Mouse (Mus musculus): ENCODE data around the gene Prss22. TPM values are rescaled to one million over a fixed set of nuclear protein-coding genes. Genes with fewer than 3 reads are reported as not detected.

Gene Prss22
- polyA plus RNA-seq (2015; fragmentation: Nextera tagmentation; extraction: Ambion mirVana): not detected in 2 replicates

DNA sequence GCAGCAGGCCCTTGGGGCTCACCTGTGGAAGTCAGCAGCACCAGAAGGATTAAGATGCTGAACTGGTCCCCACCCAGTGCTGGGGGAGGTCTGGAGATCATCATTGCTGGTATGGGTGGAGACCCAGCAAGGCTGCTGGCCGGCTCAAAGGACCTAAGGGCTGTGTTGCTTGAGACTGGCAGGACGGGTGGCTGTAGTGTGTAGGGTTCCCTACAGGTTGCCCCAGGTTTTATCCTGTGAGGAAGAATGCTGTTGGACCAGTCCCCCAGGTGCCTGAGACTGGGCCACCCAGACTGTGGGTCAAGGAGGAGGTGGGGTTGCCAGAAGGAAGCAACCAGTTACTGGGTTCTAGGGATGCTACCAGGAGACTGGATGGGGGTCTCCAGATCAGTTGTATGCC, at the start of gene Prss22:
Gene Prss22, minus strand, starts transcription at position 200 of the 400 bp plus-strand sequence.
- ATAC-seq (ENCODE audit: low read depth): no peak
- Histone ChIP-seq H3K4me3 (no peak within 1 kb of the TSS), H3K36me3 (no peaks in the 10 kb centered on the region), H3K27me3 (no peaks in the 10 kb centered on the region), H3K27ac (replicated peaks) (no peak within 1 kb of the TSS), H3K9me3 (no peaks in the 10 kb centered on the region), H3K4me2 (no peak within 1 kb of the TSS), H3K9ac (no peak within 1 kb of the TSS), H3K4me1 (replicated peaks) (peaks cover 9% of the 10 kb centered on the region; the same call in 1 of the 2 replicates)
- 69% methylated on average over 2 of the region's 2 CpGs for WGBS

DNA sequence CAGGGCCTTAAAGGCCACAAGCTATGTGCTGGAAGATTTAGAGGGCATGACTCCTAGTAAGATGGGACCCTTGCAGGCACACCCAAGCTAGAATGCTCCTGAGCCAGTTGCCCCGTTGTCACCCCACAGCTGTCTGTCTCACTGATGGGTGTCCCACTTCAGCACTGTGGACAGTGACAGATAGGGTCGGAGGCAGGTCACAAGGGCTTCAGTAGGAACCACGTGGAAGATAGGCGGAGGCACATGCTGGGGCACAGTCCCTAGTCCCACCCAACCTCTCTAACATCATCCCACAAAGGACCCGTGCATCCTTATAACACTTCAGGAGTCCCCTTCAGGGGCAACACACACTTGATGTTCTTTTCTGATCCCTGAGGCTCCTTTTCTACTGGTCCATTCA, 48.1 kb upstream of the Prss22 start:
- Histone ChIP-seq H3K4me2 (no peak overlapping the region), H3K36me3 (peaks cover 48% of the 10 kb centered on the region), H3K27ac (replicated peaks) (no peak overlapping the region), H3K4me3 (no peak overlapping the region), H3K9ac (no peak overlapping the region), H3K4me1 (replicated peaks) (no peaks in the 10 kb centered on the region), H3K27me3 (no peaks in the 10 kb centered on the region), H3K9me3 (no peaks in the 10 kb centered on the region)
- ATAC-seq (ENCODE audit: low read depth): no peak
- WGBS: 44% methylated on average over 5 of the region's 5 CpGs

DNA sequence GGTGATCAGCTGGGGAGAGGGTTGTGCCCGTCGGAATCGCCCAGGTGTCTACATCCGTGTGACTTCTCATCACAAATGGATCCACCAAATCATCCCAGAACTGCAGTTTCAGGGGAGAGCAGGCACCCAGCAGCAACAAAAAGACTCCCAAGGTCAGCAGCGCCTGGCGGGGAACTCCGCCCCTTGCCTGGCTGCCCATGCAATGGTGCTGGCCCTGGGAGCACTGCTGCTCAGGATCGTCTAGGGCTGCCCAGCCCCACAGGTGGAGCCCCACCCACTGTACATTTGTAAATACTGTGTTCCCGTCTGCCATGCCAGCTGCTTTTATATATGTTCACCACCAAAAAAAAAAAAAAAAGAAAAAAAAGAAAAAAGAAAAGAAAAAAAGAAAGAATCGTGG, 47.7 kb upstream of the Prss22 start:
- no peak for ATAC-seq (ENCODE audit: low read depth)
- no peak overlapping the region for H3K27ac ChIP-seq (replicated peaks)
- 79% methylated on average over 10 of the region's 10 CpGs for WGBS

DNA sequence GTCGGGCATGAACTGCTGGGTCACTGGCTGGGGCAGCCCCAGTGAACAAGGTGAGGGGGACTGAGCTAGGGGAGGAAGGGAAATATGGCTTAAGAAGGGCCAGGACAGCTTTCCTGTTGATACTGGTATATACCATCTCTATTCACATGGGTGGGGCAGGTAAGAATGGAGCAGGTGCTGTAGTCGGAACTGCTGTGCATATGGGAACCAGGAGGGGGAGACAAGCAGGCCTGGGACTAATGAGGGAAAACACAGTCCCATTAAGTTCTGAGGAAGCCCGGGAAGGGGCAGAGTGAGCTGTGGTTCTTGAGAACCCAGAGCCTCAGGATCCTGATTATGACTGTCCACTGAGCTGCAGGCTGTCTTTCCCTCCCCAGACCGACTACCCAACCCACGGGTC, 46.6 kb upstream of the Prss22 start:
- Histone ChIP-seq H3K9me3 (no peaks in the 10 kb centered on the region), H3K27ac (replicated peaks) (no peak overlapping the region), H3K9ac (no peak overlapping the region), H3K4me1 (replicated peaks) (no peaks in the 10 kb centered on the region), H3K27me3 (no peaks in the 10 kb centered on the region), H3K36me3 (peaks cover 35% of the 10 kb centered on the region), H3K4me2 (no peak overlapping the region), H3K4me3 (no peak overlapping the region)
- no peak for ATAC-seq (ENCODE audit: low read depth)
- 61% methylated on average over 5 of the region's 5 CpGs for WGBS

More for the DNA sequence above, 47.7 kb upstream of the Prss22 start:
- no peak overlapping the region for H3K4me3 ChIP-seq
- H3K9ac ChIP-seq: no peak overlapping the region
- no peaks in the 10 kb centered on the region for H3K27me3 ChIP-seq
- H3K9me3 ChIP-seq: no peaks in the 10 kb centered on the region
- no peaks in the 10 kb centered on the region for H3K4me1 ChIP-seq (replicated peaks)
- H3K4me2 ChIP-seq: no peak overlapping the region
- H3K36me3 ChIP-seq: peaks cover 44% of the 10 kb centered on the region

DNA sequence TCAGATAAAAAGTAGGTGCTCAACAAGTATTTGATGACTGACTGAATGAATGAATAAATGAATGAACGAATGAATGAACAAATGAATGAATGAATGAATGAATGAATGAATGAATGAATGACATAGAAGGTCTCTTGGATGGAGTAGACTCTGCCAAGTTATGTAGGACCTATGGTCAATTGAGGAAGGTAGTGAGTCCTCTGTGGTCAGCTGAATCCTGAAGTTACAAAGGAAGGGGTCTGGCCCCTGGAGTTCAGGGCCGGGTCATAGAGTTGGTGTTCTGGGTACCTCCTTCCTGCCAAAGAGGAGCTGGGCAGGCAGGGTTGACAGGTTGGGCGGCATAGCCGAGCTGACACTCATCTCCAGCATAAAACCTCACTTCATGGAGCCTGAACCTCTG, 39.9 kb upstream of the Prss22 start, which contains the start of gene Prss27:
Gene Prss27, plus strand, starts transcription at position 301 of the 400 bp plus-strand sequence.
- Histone ChIP-seq H3K36me3 (no peaks in the 10 kb centered on the region), H3K9me3 (no peaks in the 10 kb centered on the region), H3K9ac (no peak within 1 kb of the TSS), H3K27ac (replicated peaks) (no peak within 1 kb of the TSS), H3K4me3 (no peak within 1 kb of the TSS), H3K27me3 (no peaks in the 10 kb centered on the region), H3K4me1 (replicated peaks) (no peaks in the 10 kb centered on the region), H3K4me2 (no peak within 1 kb of the TSS)
- 77% methylated on average over 4 of the region's 4 CpGs for WGBS
- no peak for ATAC-seq (ENCODE audit: low read depth)

DNA sequence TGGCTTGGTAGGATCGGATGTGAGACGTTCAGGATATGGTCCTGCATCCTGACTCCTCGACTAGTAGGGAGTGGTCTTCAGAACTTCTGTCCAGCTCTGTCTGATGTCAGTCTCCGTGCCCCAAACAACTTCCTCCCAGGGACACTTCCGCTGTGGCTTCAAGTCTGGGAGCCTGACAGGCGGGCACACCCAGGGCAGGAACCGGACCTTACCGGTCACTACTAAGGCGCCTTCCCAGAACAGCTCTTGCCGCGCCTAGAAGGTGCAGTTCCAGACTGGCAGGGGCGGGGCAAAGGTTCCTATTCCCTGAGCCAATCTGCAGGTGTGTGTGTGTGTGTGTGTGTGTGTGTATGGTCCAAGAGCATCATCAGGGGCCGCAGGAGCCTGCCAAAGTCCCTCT, 39.5 kb upstream of the Prss22 start:
- Histone ChIP-seq H3K9ac (no peak overlapping the region), H3K27me3 (no peaks in the 10 kb centered on the region), H3K36me3 (no peaks in the 10 kb centered on the region), H3K4me3 (no peak overlapping the region), H3K4me2 (no peak overlapping the region), H3K9me3 (no peaks in the 10 kb centered on the region), H3K4me1 (replicated peaks) (no peaks in the 10 kb centered on the region), H3K27ac (replicated peaks) (no peak overlapping the region)
- 85% methylated on average over 13 of the region's 13 CpGs for WGBS
- no peak for ATAC-seq (ENCODE audit: low read depth)

DNA sequence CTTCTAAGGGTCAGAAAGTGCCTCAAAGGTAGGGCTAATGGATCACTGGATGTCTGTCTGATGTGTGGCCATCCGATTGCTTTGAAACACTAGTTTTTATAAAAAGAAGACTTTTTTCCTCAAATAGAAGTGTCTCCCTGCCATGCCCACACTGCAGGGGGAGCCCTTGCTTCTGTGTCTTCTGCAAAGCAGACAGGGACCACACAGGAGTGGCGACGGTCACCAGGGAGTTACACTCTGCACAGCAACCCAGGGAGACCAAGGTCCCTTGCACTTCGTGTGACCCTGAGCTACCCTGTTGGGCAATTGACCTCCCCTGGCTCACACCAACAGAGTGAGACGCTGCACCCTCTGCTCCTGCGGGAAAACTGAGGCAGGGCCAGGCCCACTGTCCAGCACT, 39.1 kb upstream of the Prss22 start:
- 76% methylated on average over 6 of the region's 6 CpGs for WGBS
- Histone ChIP-seq H3K4me3 (no peak overlapping the region), H3K27ac (replicated peaks) (no peak overlapping the region), H3K9me3 (no peaks in the 10 kb centered on the region), H3K27me3 (no peaks in the 10 kb centered on the region), H3K4me2 (no peak overlapping the region), H3K4me1 (replicated peaks) (no peaks in the 10 kb centered on the region), H3K36me3 (no peaks in the 10 kb centered on the region), H3K9ac (no peak overlapping the region)
- ATAC-seq (ENCODE audit: low read depth): no peak

DNA sequence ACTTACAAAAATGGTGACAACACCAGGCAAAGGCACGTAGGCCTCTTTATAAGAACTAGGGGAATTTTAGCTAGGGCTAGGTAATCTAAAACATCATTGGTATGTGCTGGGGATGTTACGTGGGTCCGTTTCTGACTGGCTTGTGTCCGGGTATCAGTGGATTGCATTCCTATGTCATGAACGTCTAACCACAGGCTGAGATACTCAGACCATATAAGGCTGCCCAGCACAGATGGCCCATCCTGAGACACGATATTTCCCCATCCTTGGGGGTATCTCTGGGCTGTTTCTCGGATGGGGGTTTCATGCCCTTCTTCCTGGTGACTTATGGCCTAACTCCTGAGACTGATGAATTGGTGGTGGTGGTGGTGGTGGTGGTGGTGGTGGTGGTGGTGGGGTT, 37.2 kb upstream of the Prss22 start:
- Histone ChIP-seq H3K4me1 (replicated peaks) (no peaks in the 10 kb centered on the region), H3K36me3 (no peaks in the 10 kb centered on the region), H3K27me3 (no peaks in the 10 kb centered on the region), H3K9ac (no peak overlapping the region), H3K4me3 (no peak overlapping the region), H3K27ac (replicated peaks) (no peak overlapping the region), H3K9me3 (no peaks in the 10 kb centered on the region), H3K4me2 (no peak overlapping the region)
- 87% methylated on average over 7 of the region's 7 CpGs for WGBS
- ATAC-seq (ENCODE audit: low read depth): no peak

DNA sequence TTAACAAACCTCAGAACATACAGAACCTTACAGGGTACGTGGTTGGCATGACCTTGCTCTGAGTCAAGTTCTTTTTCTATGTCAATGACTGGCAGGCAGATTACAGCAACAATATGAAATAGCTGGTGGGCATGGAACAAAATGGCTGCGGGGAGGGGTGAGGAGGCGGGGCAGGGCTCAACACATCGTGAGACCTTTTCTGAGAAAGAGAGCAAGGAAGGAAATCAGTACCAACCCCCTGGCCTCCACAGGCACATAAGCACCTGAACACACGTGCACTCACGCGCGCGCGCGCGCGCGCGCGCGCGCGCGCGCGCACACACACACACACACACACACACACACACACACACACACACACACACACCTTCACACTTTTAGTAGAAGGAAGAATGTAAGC, 32.7 kb upstream of the Prss22 start:
- Histone ChIP-seq H3K4me1 (replicated peaks) (no peaks in the 10 kb centered on the region), H3K36me3 (no peaks in the 10 kb centered on the region), H3K27ac (replicated peaks) (no peak overlapping the region), H3K9ac (no peak overlapping the region), H3K9me3 (no peaks in the 10 kb centered on the region), H3K4me2 (no peak overlapping the region), H3K4me3 (no peak overlapping the region), H3K27me3 (0 out of 2 replicates have a peak, but pooled peaks cover 3% of the 10 kb centered on the region)
- no peak for ATAC-seq (ENCODE audit: low read depth)
- 82% methylated on average over 15 of the region's 22 CpGs for whole genome bisulfite sequencing

DNA sequence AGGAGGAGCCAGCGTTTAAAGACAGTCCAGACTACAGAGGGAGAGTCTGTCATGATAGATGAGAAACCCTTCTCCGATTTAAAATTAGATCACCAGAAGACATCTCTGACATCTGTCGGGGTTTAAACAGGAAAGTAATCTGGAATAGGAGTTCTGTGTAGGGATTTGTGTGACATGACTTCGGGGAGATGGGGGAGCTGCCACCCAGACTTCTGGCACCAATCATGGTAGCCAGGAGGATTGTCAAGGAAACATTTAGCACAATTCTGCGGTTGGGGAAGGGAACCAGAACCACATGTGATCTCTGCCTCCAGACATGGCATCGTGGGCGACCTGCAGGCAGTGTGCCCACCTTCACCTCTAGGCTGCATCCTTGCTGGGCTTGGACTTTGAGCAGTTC, 31.6 kb upstream of the Prss22 start:
- Histone ChIP-seq H3K9me3 (no peaks in the 10 kb centered on the region), H3K9ac (no peak overlapping the region), H3K4me3 (no peak overlapping the region), H3K4me2 (no peak overlapping the region), H3K27me3 (0 out of 2 replicates have a peak, but pooled peaks cover 3% of the 10 kb centered on the region), H3K27ac (replicated peaks) (no peak overlapping the region), H3K4me1 (replicated peaks) (no peaks in the 10 kb centered on the region), H3K36me3 (no peaks in the 10 kb centered on the region)
- WGBS: 85% methylated on average over 7 of the region's 7 CpGs
- ATAC-seq (ENCODE audit: low read depth): no peak

DNA sequence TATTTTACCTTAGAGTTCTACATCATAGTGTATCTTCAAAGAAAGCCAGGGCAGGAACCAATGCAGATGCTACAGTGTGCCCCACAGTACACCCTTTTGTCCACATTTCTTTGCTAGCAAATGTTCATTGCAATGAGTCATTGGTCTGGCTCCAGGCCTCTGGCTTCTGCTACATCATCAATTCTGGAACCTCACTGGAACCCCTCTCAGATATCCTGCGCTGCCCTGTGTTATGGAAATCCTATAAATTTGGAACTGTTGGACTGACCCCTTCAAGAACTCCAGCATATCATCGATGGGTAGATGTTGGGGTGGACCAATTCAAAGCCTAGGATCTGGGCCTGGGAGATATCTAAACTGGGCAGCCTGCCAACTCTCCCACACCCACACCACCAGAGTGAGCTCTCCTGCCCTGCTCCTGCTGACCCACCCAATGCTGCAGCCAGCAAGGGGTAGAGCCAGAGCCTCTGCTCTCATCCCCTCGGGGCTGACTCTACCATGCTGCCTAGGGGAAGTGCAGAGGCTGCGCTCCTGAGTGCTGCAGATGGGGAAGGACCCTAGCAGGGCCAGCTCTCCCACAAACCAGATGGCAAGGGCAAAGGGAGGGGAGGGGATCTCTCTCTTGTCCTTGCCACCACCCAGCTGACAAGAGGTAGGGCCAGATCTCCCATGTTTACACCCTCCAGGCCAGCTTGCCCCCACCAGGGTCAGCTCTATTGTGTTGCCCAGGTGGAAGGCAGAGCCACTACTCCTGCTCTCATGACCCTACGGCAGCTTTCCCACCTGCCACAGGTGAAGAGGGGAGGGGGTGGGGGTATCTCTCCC, 23.7 kb upstream of the Prss22 start:
- no peak overlapping the region for H3K4me3 ChIP-seq
- H3K36me3 ChIP-seq: no peaks in the 10 kb centered on the region
- peaks cover 5% of the 10 kb centered on the region; the same call in 1 of the 2 replicates for H3K27me3 ChIP-seq
- ATAC-seq (ENCODE audit: low read depth): no peak
- no peak overlapping the region for H3K27ac ChIP-seq (replicated peaks)
- no peak overlapping the region for H3K9ac ChIP-seq
- no peaks in the 10 kb centered on the region for H3K9me3 ChIP-seq
- H3K4me1 ChIP-seq (replicated peaks): no peaks in the 10 kb centered on the region
- WGBS: 74% methylated on average over 5 of the region's 5 CpGs
- no peak overlapping the region for H3K4me2 ChIP-seq

DNA sequence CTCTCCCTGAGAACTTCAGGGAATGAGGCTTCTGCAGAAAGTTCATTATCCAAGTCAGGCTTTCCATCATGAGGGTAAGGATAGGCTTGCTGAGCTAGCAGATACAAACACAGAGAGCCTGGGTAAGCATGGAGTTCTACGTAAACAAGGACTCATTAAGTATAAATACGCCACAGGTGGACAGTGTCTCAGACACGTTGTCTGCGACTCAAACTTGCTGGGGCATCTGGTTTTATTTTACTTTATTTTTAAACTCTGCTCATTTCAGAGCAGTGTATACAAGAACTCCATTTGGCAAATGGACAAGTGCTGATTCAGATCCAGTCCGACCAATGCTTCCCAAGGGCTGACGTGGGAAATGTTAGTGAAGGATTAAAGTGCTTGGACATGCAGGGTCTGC, 22.8 kb upstream of the Prss22 start:
- no peaks in the 10 kb centered on the region for H3K4me1 ChIP-seq (replicated peaks)
- H3K4me2 ChIP-seq: no peak overlapping the region
- ATAC-seq (ENCODE audit: low read depth): no peak
- H3K27ac ChIP-seq (replicated peaks): no peak overlapping the region
- H3K9me3 ChIP-seq: no peaks in the 10 kb centered on the region
- no peaks in the 10 kb centered on the region for H3K36me3 ChIP-seq
- WGBS: 78% methylated on average over 6 of the region's 6 CpGs
- no peak overlapping the region for H3K4me3 ChIP-seq
- H3K9ac ChIP-seq: no peak overlapping the region
- peaks cover 5% of the 10 kb centered on the region; the same call in 1 of the 2 replicates for H3K27me3 ChIP-seq

DNA sequence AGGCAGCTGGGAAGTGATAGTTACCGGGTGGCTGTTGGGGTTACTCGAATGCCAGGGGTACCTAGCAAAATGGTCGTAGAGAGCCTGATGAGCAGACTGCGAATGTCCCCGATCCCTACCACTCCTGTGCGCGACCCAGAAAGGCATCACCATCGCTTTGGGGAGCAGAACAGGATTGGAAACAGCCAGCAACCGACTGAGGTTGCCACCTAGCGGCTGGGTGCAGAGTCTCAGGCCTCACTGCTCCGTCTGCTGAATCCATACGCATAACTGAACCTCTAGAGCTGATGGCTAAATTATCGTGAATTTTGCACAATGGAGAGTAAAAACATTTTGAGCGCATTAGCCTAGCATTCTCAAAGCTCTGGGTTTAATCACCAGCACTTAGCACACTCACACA, 17.8 kb upstream of the Prss22 start:
- Histone ChIP-seq H3K9me3 (no peaks in the 10 kb centered on the region), H3K4me3 (no peak overlapping the region), H3K27me3 (peaks cover 5% of the 10 kb centered on the region; the same call in 1 of the 2 replicates), H3K36me3 (no peaks in the 10 kb centered on the region), H3K4me1 (replicated peaks) (no peaks in the 10 kb centered on the region), H3K4me2 (no peak overlapping the region), H3K9ac (no peak overlapping the region), H3K27ac (replicated peaks) (no peak overlapping the region)
- WGBS: 25% methylated on average over 14 of the region's 14 CpGs
- no peak for ATAC-seq (ENCODE audit: low read depth)

Measured in neural tube, embryonic 13.5 days (tissue).